Mouse (Mus musculus): ENCODE data around the gene Zfp423.

Gene Zfp423

DNA sequence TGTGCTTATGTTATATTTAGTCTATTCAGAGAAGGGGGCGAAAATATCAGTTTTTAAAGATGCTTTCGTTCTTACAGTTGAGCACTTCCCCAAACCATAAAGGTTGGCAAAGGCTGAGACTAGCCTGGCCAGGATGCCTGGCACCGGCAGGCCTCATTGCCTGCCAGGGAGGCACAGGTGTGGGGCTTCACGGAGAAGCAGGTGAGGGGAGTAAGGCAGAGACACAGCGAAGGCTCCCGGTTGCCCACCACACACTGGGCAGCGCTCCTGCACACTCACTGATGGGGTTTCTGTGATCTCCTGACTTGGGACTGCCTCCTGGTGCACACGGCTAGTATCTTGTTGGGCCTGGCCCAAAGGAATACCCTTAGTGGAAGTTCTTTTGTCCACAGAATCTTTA, 294.1 kb downstream of the Zfp423 start:
- DNase-seq (ENCODE audit: low read depth, low spot score) = no peak

DNA sequence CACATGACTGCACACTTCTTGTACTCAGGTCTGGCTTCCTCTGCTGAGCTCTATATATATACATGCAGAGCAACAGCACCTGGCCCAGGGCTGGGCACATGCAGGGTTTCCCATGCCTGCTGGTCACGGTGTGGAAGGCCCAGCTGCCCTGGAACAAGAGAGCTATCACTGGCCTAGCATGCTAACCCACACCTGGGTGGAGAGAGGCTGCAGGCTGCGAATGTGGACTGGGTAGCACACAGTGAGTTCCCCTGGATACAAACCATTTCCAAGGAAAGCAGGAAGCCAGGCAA, 295.2 kb downstream of the Zfp423 start:
- no peak for DNase-seq (ENCODE audit: low read depth, low spot score)

DNA sequence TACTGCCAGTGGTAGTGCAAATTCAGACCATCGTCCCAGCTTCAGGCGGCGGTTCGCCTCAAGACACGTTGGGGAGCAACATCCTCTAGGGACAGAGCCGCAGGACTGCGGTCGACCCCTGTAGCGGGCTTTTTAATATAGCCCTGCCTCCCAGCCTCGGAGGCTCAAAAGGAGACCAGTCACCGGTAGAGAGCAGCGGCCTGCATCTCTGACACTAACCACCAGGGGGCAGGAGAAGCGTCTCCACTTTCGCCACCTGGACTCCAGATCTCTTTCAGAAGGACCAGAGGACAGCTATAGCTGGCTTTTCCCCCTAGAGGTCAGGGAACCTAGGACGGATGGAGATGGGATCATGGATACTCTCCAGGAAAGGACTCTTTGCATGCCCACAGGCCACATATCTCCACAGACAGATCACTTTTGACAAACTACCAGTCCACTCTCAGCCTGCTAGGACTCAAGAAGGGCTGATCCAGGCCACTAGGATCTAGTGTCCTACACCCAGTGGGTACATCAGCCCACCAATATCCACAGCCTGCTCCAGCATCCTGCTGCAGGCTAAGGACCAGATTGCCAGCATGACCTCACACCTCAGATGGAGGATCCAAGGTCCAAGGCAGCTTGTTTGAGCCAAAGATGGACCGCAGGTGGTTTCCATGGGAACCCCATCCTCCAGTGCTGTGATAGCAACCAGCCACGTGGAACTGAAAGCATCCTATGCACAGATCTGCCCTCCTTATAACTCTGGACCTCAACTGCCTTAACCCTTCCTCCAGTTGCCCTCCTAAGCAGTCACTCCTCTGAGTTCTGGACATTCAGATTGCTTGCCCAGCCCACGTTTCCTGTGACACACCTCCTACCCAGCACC, 295.8 kb downstream of the Zfp423 start:
- peak; percentile 87 for DNase-seq (ENCODE audit: low read depth, low spot score)

DNA sequence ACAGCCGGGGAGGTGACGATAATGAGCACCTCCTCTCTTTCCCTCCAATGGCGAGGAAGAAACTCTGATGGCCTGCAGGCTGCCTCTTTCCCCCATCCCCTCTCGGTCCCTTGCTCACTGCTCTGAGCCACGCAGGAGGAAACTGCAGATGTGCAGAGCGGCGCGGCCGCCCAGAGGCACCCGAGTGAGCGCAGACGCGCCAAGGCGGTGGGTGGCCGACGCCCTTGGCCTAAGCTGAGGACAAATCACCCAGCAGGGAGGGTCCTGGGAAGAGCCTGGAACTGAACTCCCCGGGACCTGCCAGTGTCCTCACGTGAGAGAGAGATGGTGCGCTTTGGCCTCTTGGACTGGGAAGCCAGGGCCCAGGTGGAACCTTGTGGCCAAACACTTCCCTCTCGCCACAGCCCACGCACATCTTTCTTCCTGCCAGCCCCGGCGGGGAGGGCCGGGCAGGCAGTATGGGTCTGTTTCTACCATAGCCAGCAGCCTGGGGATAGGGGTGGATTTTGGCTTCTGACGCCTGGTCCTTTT, 296.5 kb downstream of the Zfp423 start:
- peak; percentile 58 for DNase-seq (ENCODE audit: low read depth, low spot score)

DNA sequence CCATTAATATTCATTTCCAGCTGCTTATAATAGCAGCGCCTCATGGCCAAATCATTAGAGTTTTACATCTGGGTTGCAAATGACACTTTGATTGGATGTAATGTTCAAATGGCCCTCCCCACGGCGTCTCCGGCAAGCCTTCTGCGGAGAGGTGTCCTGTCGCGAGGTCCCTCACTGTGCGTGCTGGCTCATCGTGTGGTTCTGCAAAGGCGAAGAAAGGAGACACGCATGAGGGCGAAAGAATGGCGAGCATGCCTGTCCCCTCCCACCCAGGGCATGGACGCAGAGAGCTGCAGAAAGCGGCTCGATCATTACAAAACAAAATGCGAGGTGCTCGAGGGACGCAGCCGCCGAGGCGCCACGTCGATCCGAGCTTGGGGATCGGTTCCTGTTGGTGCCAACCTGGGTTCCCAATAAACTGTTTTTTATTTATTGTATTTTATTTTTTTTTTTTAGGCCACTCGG, 297.1 kb downstream of the Zfp423 start:
- peak; percentile 37 for DNase-seq (ENCODE audit: low read depth, low spot score)

DNA sequence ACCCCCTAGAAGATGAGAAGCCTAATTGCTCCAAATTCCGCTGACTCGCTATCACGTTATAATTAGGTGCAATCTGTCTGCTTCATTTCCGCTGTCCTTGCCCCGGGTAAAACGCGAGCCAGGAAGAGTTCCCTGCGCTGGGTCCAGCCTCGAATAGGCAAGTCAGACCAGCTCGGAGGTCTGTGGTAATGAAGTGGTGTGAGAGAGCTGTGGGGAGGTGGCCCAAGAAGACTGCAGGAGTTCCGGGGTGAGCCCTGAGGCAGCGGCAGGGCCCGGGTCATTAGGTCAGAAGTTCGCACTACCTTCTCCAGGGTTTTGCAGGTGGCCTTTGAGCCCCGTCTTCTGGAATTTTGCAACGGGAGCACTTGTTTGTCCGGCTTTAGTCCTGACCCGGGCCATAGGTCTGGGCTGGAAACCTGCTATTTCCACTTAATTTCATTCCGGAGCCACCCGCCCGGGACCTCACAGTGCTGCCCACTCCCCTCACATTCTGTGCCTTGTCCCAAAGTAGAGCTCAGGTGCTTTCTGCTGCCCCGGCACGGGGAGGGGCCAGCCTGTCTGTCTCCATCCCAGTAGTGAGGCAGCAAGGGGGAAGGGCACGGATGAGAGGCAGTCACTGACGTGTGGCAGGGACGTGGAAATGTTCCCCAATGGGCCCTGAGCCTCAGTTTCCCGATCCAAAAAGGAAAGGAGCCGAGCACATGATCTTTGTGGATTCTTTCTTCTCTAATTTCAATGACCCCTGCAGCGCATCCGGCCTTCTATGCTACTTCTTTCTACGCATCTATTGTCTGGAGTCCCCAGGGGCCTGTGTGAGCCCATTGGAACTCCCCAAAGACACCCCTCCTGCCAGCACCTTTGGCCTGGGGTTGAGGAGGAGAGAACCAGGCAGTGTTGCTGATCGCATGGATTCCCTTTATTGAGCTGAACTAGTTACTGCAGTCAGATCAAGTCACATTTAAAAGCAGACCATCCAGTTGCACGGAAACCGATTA, 298.2 kb downstream of the Zfp423 start:
- peak; percentile 23 for DNase-seq (ENCODE audit: low read depth, low spot score)

DNA sequence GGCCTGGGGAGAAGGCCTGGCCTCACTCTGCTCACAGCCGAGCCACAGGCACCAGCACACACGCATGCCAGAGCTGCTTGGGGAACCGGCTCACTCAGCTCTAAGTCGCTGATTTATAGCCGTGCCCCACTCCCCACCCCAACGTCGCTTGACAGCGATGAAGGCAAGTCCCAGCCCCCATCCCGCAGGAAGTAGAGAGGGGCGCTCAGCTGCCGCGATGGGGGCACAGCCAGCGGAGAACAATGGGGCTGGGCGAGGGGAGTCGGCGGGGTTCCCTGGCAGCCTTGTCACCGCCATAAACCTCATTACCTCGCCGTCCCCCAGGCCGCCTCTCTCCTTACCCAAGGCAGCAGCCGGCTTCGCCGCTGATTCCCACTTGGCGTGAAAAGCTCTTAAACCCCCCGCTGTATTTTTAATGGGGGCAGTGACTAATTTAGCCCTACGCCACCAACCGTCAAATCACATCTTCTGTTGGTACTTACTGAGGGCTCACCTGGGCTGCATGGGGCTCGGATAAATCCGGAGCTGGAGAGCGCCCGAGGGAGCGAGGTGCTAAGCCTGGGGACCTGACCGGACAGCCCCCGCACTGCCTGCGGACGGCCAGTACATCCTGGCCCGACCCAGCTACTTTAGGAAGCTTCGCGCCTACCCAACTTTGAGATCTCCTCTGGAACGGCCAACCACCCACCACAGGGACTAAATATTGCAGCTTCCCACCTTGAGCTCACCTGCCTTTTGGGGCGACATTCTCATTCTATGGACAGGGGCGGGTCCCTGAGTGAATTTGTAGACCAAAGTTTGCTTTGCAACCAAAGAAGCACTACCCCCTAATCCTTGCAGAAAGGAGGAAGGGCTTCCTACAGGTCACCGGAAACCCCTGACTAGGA, 299.1 kb downstream of the Zfp423 start:
- peak; percentile 69 for DNase-seq (ENCODE audit: low read depth, low spot score)

DNA sequence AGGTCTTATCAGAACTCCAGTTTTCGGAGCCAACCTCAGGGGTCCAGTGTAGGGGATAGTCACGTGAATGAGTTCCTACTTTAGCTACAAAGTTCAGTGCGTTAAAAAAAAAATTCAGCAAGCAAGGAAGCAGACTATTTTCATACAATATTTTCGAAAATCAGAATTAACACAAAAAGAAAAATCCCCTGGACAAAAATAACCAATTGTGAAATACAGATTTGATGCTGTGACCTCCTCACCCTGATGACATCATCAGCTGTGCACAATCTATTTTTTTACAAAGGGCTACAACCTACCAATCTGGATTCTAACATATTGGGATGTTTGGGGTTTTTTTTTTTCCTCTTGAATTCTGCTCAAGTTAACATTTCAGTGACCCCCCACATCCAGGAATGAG, 301.9 kb downstream of the Zfp423 start:
- no peak for DNase-seq (ENCODE audit: low read depth, low spot score)

DNA sequence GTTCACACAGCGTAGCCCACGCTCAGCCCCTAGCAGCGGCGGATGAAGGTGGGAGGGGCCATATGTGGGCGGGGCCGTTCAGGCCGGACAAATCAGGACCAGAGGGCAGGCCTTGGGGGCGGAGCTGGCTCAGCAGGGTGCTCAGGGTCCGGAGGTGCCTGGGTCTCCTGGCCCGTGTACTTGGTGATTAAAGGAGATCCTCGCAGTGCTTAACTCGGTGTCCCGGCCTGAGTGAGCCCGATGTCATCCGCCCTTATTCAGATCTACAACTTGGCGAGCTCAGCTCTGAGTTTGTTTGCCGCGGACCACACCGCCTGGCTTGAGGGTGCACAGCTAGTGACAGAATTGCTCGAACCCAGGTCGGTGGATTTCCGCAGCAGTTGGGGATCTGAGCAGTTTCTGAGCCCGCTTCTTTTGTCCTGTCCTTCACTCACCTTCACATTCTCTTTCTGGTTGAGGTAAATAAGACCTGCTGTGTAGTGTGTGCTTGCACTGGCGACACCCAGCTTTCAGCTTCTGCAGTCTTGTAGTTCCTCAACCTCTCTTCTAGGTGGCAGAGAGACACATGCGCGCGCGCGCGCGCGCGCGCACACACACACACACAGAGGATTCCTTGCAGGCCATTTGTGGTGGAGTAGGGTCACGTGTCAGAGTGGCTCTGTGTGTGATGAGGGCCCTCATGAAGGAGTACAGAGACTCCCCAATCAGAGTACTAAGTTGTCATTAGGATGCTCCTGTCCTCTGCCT, 302.7 kb downstream of the Zfp423 start:
- peak; percentile 83 for DNase-seq (ENCODE audit: low read depth, low spot score)

DNA sequence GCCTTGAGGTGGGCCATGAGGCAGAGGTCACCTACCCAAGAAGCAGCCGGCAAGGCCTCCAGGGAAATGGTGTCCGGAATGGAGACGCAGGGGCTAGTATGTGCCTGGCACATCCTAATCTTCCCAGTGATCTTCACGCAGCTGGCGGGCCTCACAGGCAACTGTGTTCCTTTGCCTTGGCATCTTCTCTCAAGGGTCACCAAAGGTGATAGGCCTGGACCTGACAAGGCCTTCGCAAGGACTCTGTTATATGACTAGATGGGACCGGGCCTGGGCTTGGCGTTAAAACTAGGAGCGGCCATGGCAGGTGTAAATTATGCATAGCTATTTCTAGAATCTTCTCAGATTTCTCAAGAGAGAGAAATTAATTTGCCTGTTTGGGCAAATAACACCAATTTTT, 303.4 kb downstream of the Zfp423 start:
- no peak for DNase-seq (ENCODE audit: low read depth, low spot score)

DNA sequence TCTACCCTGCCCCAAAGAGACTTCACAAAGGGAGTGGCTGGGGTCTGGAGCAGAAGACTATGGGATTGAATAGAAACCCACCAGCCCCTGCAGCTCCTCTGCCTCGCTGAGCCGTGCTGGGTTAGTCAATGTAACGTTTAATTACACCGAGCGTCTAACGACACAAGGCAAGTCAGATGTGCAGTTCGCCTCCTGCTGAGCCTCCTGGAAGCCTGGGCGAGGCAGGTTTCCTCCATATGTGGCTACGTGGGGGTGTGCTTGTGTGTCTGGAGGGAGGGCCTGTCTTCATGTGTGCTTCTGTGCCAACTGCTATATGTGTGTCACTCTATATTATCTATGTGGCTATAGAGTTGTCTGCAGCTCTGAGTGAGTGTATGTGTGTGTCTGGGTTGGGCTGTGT, 311.6 kb downstream of the Zfp423 start:
- DNase-seq (ENCODE audit: low read depth, low spot score) = no peak

DNA sequence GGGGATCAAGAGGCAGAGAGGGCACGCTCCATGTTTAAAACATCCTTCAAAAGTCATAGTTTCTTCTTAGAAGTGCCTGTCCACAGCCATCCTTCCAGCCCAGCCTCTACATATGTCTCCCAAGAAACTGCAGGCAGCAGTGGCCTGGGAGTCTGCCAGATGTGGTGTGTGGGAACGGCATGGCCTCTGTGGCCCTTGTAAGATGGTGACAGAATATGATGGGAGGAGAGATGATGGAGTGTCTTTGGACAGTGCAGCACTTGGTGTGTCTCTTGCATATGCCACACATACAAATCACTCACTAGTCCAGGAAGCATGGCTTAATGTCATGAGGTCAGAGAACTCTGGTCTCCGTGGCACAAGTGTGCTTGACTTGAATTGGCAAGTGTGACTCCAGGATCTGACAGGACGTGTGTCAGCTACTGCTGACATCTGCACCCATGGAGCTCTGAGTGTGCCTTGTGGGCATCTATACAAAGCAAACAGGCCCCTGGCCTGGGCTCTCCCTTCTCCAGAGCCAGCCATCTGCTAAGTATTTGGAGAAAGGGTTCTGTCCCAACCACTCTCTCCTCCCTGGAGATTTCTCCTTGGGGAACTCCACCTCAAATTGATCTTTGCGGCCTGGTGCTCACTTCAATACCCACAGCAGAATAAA, 313.4 kb downstream of the Zfp423 start:
- no peak for DNase-seq (ENCODE audit: low read depth, low spot score)

DNA sequence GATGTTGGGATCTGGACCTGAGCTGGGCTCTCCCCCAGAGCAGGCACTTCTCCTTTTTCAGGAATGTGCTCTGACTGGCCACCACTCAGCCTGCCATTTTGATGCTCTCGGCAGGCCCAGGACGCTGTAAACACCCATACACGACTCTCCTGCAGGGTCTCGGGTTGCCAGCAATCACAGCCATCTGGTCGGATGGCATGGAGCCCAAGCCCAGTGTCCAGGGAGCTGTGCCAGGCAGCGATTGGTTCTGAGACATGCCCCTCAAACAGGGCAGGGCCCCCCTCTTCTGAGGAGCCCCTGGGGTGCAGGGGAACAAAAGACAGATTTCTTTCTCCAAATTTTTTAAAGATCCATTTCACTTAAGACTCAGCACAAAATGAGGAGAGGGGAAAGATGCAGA, 314.0 kb downstream of the Zfp423 start:
- DNase-seq (ENCODE audit: low read depth, low spot score) = no peak

DNA sequence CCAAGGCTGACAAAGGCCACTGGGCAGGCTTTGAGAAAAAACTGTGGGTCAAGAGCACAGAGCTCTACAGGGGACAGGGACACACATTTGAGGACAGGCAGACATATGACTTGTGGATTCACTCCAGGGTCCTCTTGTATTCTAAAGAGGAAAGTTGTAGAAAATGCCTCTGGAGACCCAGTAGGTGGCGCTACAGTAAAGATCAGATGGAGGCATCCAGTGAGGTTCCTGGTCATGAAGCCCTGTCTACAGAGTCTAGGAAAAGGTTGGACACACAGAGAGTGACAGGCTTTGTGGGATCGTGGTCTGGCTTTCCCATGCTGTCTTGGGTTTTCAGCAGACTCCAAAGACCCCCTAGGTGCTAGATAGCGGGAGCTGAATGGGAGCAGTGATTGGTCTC, 318.5 kb downstream of the Zfp423 start:
- peak; percentile 75 for DNase-seq (ENCODE audit: low read depth, low spot score)

DNA sequence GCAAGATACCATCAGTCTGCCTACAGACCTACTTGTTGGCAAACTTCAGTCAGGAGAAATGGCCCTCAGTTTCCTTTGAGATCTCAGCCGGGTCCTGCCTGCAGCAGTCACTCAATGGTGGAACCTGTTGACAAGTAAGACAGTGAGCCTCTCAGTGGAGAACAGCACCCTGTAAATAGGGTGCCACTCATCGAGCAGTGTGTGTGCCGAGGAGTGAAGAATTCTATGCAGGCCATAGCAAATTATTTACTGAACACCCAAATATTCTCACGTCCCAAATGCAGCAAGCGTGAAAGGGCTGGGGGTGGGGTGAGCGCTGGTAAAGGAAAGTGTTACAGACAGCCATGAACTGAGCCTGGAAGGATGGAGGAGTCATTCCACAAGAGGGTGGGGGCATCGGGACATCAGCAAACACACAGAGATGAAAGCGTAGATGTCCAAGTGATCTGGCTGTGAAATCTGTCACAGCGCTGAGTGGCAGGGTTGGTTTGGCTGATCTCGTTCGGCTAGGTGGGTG, 323.1 kb downstream of the Zfp423 start:
- no peak for DNase-seq (ENCODE audit: low read depth, low spot score)

DNA sequence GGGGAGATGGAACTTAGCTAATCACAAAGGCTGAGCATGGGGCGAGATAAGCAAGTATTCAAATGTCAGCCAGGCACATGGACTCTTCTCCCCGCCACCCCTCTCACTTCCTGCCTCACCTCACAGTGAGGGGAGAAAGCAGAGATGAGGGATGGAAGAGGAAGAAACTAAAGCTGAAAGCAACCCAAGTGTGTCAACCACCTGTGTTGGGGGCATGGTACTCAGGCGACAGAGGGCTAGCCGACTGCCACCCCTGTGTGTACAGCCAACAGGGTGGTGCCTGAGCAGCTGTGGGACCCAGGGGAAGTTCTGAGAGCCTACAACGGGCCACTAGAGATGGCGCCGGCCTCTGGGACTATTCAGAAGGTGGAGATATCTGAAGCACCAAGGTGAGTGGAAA, 327.6 kb downstream of the Zfp423 start:
- DNase-seq (ENCODE audit: low read depth, low spot score) = no peak

DNA sequence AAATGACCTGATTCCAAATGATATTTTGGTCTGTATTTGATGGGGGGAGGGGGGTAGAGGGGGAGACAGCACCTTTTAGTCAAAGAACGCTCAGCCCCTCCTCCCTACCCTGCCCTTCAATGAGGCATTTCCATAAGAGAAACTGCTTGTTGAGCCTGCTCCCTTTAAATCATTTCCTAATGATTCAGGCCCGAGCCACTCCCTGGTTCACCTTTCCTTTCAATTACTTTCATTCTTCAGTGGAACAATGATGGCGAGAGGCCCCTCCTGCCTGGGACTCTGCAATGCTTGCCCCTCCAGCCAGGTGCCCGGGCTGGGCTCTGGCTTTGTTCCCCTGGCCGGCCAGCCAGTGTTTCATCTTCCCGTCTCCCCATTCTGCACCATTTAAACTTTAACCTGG, 329.7 kb downstream of the Zfp423 start:
- no peak for DNase-seq (ENCODE audit: low read depth, low spot score)

DNA sequence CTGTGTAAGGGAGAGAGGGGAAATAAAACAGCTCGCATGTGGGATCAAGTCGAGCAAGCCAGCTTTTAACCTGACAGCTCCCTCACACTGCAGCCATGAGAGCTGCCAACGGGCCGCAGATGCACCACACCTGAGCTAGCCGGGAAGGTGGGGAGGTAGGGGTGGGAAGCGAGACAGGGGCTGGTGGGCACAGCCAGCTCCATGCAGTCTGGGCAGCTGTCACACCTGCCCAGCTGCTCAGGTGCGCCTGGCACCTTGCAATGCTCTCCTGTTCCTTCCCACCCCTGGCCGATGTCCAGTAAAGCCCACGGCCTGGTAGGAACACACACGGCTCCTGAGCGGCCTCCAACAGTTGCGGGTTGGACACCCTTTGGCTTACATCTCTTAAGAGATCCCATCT, 338.2 kb downstream of the Zfp423 start:
- no peak for DNase-seq (ENCODE audit: low read depth, low spot score)

DNA sequence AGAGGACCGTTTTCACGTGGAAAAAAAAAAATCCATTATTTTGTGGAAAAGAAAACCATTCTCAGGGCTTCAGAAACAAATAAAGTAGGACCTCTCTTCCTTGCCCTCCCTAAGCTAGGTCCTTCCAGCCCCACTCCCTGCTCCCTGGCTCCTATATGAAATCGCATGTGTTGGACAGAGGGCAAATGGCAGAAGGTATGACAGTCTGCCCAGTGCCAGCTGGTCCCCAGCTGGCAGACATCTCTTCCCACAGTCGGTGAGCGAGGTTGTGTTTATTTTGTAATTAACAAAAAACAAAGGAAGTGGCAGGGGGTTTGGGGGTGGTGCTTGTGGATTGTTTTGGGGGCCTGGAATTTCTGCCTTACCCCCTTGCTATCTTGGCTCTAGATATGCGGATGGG, 339.2 kb downstream of the Zfp423 start:
- no peak for DNase-seq (ENCODE audit: low read depth, low spot score)

DNA sequence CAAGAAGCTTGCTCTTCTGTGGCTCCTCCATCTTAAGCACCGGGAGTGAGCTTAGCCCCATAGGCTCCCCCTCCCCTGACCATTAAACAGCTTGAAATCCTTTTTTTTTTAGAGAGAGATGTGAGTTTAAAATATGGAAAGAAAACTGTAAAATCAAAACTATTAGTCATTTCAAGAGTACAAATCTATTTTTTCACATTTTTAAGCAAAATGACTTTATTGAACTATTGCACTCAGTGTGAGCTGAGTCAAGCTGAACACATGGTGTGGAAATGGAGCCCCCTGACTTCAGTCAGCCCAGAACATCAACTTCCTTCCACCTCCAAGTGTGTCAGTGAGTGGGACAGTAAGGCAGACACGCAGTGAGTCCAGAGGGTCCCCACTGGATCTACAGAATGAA, 339.9 kb downstream of the Zfp423 start:
- DNase-seq (ENCODE audit: low read depth, low spot score) = no peak
